Mouse (Mus musculus) CD4-positive, CD25-positive, alpha-beta regulatory T cell, adult 2 months (primary cell): ENCODE results near the gene Nop9.

Experiments used
- DNase-seq: peaks from one replicate; pipeline ENCODE4 v3.0.0-alpha.2; 2012; ENCODE audit warnings: low read depth, low spot score

Gene Nop9

DNA sequence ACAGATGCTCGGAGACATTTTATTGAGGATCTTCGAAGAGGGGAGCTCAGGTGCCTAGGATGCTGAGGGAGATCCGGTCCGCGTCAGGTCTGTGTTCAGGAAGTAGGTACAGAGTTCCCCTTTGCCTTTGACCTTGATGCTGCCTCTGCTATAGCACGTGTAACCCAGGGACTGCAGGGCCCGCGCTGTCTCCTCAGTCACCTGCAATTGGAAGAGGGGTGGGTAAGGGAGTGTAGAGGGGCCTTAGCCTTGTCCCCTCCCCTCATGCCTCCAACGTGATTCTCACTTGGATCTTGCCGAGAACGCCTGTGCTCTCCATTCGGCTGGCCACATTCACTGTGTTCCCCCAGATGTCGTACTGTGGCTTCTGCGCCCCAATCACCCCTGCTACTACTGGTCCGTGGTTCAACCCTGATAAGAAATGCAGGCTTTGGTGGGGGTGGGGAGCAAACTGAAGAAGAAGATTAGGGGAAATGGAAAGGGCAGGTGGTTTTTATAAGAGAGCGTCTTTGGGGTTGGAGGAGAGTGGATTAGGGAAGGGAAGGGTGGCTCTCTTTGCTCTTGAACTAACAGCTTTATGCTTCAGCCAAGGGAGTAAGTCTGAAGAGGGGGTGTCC is 23.7 kb downstream of the Nop9 start:
- no peak for DNase-seq

DNA sequence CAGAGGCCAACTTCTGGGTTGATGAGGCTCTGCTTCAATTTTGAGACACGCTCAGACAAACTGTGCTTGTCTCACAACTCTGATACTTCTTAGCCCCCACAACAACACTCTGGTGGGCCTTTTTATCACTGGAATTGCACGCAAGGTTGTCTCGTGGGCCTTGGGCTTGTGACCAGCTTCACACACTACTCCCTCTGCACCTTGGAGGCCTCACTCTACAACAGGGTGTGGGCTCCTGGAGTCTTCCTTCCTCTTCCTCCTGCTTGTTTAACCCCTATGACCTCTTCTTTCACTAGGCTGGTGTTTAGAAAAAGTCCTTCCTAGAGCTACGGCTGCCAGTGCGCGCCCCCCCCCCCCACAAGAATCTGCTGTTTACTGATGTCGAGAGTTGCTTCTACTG is 31.2 kb downstream of the Nop9 start:
- DNase-seq = no peak

DNA sequence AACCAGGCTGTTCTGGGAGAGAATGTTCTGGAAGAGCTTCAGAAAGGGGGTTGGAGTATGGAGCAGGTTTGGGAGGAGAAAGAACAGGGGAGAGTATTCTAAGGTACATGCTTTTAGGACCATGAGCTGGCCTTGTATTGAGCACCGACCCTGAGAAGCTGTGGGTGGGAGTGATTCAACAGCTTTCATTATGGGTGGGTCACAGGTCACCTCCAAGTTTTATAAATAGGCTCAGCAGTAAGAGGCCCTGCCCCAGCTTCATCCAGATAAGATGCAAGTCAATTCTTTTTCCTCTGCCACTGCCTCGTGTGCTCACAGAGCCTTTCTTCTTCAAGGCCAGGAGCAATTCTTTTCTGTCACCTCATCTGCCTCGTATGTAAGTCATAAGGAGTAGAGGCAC is 31.7 kb downstream of the Nop9 start:
- no peak for DNase-seq

DNA sequence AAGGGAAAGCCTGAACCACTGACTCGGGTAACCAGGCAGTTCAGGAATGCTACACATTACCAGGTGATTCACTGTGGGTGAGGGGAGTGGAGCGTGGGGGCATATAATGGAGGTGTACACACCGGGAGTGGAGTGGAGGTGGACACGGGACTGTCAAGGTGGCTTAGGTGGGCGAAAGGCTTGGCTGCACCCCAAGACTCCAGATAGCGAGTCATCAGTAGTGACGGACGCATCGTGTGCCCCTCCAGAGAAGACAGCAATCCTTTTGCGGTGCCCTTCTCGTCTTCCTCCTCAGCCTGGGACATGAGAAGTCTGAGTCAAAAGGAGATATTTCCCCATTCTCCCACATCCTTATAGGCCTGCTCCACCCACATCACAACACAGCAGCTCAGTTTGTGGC is 32.3 kb downstream of the Nop9 start:
- DNase-seq = no peak

DNA sequence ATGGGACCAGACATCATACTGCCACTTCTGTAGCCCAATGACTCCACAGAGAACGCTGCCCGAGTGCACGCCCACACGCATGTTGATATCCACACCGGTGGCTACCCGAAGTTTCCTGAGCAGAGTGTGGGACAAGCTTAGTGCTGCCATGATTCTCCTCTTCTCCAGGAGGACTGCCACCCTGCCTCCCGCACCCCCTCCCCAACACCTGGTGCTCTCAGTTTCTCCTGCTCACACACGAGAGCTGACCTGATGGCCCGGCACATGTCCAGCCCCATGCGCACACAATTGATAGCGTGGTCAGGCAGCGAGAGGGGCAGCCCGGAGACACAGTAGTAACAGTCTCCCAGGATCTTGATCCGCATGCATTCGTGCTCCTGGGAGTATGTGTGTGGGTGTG is 33.2 kb downstream of the Nop9 start:
- no peak for DNase-seq

DNA sequence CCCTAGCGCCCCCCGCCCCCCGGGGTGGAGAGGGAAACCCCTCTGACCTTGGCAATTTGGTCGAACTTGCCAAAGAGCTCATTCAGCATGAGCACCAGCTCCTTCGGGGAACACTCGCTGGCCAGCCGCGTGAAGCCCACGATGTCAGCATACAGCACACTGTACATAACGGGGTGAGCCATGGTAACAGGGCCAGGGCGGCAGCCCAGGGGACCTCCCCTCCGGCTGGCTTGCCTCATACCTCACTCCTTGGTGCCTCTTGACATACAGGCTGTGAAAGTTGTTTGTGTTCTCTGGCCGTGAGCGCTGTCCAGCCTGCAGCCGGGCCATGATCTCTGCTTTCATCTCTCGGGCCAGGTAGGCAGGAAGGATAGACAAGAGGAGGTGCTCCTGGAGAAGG is 34.2 kb downstream of the Nop9 start:
- DNase-seq = no peak

DNA sequence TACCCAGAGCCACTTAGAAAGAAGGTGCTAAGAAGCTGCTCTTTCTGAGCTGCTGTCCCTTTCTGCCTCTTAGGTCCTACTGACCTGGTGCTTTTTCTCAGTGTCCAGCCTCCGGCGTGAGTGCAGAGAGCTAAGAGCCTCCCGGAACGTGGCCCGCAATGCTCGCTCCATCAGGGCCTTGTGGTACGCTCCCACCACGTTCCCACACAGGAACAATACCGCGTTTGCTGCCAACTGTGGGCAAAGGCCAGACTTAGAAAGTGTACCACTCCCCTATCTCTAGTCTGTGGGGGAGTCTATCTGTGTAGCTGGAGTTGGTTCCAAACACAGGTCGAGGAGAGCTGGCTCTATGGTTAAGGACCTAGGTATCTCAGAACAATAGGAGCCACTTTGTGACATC is 35.2 kb downstream of the Nop9 start:
- no peak for DNase-seq

DNA sequence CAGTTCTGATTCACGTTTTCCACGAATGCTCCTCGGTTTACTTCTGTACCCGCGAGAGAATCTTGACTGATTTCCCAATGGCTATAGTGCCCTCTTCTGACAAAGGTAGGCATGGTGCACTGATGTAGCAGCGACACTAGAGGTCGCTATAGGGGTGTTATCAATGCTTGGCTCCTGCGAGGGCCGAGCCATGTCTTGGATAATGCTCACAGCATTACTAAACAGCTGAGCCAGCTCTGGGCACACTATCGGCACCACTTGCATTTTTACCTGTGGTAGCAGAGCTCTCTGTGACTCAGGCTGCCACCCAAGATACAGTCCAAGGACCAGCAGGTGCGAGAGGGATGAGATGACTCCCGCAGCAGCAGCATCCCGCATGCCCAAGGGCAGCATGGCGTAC is 35.8 kb downstream of the Nop9 start:
- peak; percentile 85 for DNase-seq

DNA sequence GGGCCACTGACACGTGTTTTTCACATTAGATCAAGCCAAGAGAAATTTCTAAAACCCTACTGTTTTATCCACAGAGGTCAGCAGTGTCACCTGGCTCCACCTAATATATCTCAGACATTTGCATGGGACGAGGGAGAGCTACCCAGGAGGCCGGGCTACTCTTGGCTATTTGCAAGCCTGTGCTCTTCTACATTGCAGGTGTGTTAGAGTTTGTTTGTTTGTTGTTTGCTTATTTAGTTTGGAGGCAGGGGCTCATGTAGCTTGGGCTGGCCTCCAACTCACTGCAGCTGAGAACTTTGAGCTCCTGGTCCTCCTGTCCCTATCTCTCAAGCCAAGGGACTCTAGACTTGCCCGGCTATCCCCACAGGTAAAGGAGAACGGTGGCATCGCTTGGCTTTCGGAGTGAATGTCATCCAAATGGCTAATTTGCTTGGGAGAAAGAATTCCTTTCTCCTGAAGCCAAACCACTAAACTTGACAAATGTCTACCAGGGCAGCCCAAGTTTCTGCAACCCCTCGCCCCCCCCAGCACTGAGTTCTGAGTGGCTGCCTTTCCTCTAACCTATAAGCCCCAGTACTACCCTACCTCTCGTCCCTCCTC is 37.0 kb downstream of the Nop9 start:
- no peak for DNase-seq

DNA sequence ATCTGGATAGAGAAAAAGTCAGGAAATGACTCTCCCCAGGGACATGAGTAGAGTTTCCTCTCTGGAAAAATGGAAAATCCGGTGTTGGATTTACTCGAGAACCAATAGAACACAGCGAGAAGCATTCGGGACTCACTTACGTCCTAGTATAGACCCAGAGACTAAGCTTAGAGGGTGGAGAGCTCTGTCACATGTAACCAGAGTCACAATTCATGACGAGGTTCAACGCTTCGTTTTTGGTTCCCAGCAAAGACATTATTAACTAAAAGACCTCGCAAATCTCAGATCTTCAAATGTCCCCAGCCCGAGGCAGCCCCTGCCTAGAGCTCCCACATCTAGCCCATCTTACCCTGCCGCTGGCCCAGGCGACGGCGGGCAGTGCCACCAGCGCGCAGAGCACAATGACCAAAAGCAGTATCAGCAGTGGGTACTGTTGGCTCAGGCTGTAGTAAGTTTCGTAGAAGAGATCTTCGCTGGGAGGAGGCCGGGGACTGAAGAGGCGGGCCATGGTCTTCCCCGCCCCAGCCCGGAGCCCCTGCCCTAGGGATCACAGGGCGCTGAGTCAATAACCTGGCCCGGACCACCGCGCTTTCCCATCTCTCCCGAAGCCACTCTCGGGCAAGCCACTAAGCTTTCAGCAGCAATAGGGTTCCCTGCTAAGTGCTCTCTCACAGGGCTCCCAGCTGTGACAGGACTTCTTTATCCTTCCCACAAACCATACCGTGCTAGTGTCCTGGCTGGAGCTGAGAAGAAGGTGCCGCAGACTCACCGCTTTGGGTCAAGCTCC is 37.9 kb downstream of the Nop9 start:
- DNase-seq = no peak

DNA sequence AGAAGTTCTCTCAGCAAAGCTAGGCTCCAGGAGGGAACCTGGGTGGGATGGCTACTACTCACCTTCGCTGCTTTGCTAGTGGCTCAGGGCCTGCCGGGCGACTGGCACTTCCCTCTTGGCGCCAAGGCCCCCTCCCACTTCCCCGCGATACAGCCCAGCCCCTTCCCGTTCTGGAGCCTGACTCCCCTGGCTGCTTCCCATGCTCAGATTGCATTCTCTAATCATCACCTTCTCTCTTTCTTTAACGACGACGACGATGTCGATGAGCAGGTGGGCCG is 38.4 kb downstream of the Nop9 start, which contains the start of gene Adcy4:
Gene Adcy4, minus strand, starts transcription at position 138 of the 278 bp plus-strand sequence.
- DNase-seq = no peak

DNA sequence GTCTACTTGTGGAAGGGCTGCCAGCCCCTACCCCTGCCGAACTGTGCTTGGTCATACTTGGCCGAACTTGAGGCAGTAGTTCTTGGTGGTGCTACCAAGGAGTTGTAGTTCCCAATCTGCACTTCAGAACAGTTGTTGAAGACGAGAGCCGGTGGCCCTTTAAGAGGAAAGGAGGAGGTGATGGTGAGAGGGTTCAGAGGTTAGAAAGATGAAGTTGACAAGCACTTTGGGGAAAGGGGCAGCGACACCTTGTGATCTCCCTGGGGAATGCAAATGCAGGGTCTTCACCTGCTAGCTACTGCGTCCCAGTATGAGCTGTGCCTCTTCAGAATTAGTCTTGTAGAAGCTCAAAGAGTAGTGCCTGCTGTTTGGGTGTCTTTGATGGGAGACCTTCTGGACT is 39.7 kb downstream of the Nop9 start:
- DNase-seq = no peak

DNA sequence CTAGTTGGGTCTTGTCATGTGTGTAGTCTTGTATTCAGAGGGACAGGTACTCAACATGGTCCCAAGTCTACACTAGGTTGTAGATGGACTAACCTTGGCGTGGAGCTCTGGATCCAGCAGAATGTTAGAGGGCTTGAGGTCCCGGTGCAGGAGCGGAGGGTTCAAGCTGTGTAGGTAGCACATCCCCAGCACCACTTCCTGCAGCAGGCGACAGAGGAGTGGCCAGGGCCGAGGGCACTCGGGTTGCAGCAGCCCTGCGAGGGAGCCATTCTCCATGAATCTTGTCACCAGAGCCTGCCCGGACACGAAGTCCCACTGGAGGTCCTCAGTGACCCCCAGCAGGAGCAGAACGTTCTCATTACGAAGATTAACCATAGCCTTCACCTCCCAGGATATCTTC is 42.2 kb downstream of the Nop9 start:
- peak; percentile 18 for DNase-seq

DNA sequence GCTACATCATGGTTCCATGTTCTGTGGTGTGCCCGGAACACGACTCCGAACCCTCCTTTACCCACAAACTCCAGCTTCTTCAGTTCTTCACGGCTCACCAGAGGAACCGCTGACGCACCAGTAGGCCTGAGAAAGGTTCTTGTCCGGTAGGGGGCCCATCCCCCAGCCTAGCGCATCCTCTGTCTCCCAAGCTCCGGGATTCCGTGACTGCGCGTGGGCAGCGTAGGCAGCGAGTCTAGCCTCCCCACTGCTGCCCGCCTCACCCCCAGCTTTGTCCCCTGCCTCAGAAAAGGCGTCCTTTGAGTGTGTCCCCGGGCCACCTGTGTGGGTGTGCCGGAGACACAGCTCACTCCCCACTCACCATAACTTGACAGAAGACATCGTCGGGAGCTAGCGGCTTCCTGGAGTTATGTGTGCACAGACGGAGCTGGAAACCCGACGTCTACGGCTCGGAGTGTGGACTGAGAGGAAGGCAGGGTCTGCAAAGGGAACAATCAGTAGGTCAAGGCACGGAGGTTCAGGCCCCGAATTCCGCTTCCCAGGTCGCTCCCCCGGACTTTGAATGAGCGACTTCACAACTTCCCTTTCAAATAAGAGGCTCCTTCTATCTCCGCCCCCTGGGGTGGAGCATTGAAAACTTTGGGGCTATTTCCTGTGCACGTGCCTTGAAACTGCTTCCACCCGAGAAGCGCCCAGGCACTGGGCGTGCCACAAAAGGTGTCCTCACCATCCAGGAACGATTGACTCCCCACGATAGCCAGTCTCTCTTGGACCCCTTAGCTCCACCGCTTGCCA is 43.0 kb downstream of the Nop9 start, which contains the start of gene Ripk3:
Gene Ripk3, minus strand, starts transcription at position 610 of the 795 bp plus-strand sequence.
- DNase-seq = peak; percentile 80

DNA sequence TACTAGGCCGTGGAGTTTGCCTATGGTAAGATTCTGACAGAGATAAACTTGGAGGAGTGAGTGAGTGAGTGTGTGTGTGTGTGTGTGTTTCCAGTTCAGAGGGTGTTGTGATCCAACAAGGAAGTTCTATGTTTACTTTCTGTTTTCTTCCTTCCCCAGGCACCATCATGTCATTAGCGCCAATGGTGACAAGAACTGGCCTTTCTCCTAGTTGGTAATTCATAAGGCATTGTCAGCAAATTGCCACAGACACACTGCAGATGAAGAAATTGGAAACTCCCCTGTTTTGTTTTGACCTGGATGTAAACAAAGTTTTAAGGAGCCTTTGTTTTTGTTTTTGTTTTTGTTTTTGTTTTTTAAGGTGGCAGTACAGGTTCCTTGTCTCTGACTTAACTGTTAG is 48.0 kb downstream of the Nop9 start:
- no peak for DNase-seq

DNA sequence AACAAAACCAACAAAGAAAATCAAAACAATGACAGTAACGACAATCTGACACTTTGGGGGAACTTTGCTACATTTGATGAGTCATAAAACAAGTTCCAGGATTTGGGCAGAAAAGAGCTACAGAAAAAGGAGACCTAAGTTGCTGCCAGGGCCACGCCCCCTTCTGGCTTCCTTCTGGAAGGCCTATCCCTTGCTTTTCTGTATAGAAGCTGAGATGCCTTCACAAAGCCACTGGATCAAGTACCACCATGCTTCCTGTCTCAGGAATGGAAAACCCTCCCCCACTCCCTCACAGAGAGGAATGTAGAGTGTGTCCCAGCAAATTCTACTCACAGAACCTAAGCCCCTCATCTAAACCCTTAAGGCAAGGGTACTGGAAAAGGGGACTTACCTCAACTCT is 48.5 kb downstream of the Nop9 start:
- no peak for DNase-seq

DNA sequence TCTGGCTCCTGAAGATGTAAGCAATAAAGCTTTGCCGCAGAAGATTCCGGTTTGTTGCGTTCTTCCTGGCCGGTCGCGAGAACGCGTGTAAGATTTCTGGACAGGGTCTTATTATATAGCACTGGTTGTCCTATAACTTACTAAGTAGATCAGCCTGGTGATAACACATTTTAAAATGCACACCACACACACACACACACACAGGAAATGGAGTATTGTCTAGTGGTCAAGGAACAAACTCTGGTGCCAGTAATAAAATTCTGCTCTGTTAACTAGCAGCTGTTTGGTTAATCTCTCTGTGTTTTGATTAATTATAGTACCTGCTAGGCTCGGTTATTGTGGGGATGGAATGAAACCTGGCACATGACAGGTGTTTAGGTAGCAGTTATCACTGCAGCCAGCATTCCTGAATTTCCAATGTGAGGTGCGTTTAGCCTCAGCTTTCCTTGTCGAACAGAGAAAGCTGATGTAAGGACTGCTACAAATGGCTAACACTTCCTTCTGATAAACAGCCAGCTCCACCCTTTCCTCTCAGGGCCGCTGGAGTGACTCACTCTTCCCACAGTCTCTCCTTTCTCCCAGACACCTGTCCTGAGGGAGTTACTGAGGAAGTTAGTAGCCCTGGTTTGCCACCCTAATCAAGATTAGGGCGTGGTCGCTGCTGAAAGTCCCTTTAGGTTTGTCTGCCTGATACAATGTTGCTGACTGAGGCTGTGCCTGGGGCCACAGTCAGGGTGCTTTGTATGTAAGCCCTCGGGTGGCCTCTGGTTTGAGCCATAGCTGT is 50.1 kb downstream of the Nop9 start:
- DNase-seq = no peak
